17 mouse cellular contexts compared by ENCODE assay signal in genomic region chr7:94180027-94180426, GRCm38 (mm10).
A peak's percentile ranks its signal among the peaks of the same experiment; 100 is the strongest.
DNase-seq lines count a peak whose midpoint lies in the region; ATAC-seq and TF ChIP-seq lines count a peak whose summit lies in the region.
"Had no signal": no experiment of that assay in that cellular context is flagged by ENCODE, and none has a peak within 500 bp of the region (broad histone marks: within the 10 kb centered on the region; RNA-seq: fewer than 3 reads in every experiment).

No protein-coding gene starts in this region.

- H3K9ac ChIP-seq in kidney, postnatal 0 days (ENCODE audit: low read depth, low read length) = no peak overlapping the region
- H3K9ac ChIP-seq in kidney, embryonic 14.5 days (ENCODE audit: low read depth, low read length) = no peak overlapping the region
- H3K9ac ChIP-seq: embryonic facial prominence, embryonic 13.5 days; intestine, embryonic 15.5 days; stomach, embryonic 15.5 days had no signal

- H3K9me3 ChIP-seq in kidney, postnatal 0 days (replicated peaks; ENCODE audit: low read length) = no peaks in the 10 kb centered on the region
- no peaks in the 10 kb centered on the region for H3K9me3 ChIP-seq in kidney, embryonic 14.5 days (ENCODE audit: control insufficient read depth, low read length)
- H3K9me3 ChIP-seq in limb, embryonic 10.5 days (replicated peaks) = no peaks in the 10 kb centered on the region
- H3K9me3 ChIP-seq: embryonic facial prominence, embryonic 13.5 days; hindbrain, embryonic 10.5 days; intestine, embryonic 15.5 days; stomach, embryonic 15.5 days had no signal

- H3K4me2 ChIP-seq in kidney, postnatal 0 days (ENCODE audit: low read length) = no peak overlapping the region
- H3K4me2 ChIP-seq in kidney, embryonic 14.5 days (replicated peaks; ENCODE audit: low read depth, low read length) = no peak overlapping the region
- H3K4me2 ChIP-seq: embryonic facial prominence, embryonic 13.5 days; intestine, embryonic 15.5 days; stomach, embryonic 15.5 days had no signal

- no peaks in the 10 kb centered on the region for H3K4me1 ChIP-seq in kidney, postnatal 0 days (replicated peaks; ENCODE audit: insufficient read depth, low read length)
- H3K4me1 ChIP-seq in kidney, embryonic 14.5 days (ENCODE audit: control insufficient read depth, insufficient read depth, low read length) = no peaks in the 10 kb centered on the region
- H3K4me1 ChIP-seq in limb, embryonic 10.5 days = no peaks in the 10 kb centered on the region
- H3K4me1 ChIP-seq: embryonic facial prominence, embryonic 13.5 days; hindbrain, embryonic 10.5 days; intestine, embryonic 15.5 days; stomach, embryonic 15.5 days had no signal

- H3K27ac ChIP-seq in kidney, postnatal 0 days = no peak overlapping the region
- H3K27ac ChIP-seq in kidney, embryonic 14.5 days (ENCODE audit: low read depth, low read length) = no peak overlapping the region
- no peak overlapping the region for H3K27ac ChIP-seq in limb, embryonic 10.5 days
- H3K27ac ChIP-seq: embryonic facial prominence, embryonic 13.5 days; hindbrain, embryonic 10.5 days; intestine, embryonic 15.5 days; stomach, embryonic 15.5 days had no signal

- no peak for ATAC-seq in kidney, postnatal 0 days (replicated peaks; ENCODE audit: low FRiP score, low read depth)
- no peak for ATAC-seq in kidney, embryonic 14.5 days (ENCODE audit: low FRiP score, low TSS enrichment)
- ATAC-seq: intestine, embryonic 15.5 days had no signal

- H3K36me3 ChIP-seq in kidney, postnatal 0 days (ENCODE audit: insufficient read depth, low read length) = no peaks in the 10 kb centered on the region
- H3K36me3 ChIP-seq in kidney, embryonic 14.5 days (ENCODE audit: control insufficient read depth, insufficient read depth, low read length) = no peaks in the 10 kb centered on the region
- no peaks in the 10 kb centered on the region for H3K36me3 ChIP-seq in limb, embryonic 10.5 days
- H3K36me3 ChIP-seq: embryonic facial prominence, embryonic 13.5 days; hindbrain, embryonic 10.5 days; intestine, embryonic 15.5 days; stomach, embryonic 15.5 days had no signal

- H3K4me3 ChIP-seq in kidney, postnatal 0 days (replicated peaks; ENCODE audit: low read depth, low read length) = no peak overlapping the region
- H3K4me3 ChIP-seq in kidney, embryonic 14.5 days (ENCODE audit: low read length) = no peak overlapping the region
- no peak overlapping the region for H3K4me3 ChIP-seq in limb, embryonic 10.5 days
- H3K4me3 ChIP-seq: embryonic facial prominence, embryonic 13.5 days; hindbrain, embryonic 10.5 days; intestine, embryonic 15.5 days; stomach, embryonic 15.5 days had no signal

- H3K27me3 ChIP-seq in kidney, postnatal 0 days (ENCODE audit: insufficient read depth, low read length) = no peaks in the 10 kb centered on the region
- H3K27me3 ChIP-seq in kidney, embryonic 14.5 days (ENCODE audit: control insufficient read depth, insufficient read depth, low read length) = no peaks in the 10 kb centered on the region
- no peaks in the 10 kb centered on the region for H3K27me3 ChIP-seq in limb, embryonic 10.5 days (ENCODE audit: low read depth, poor library complexity, severe bottlenecking)
- H3K27me3 ChIP-seq: embryonic facial prominence, embryonic 13.5 days; intestine, embryonic 15.5 days; stomach, embryonic 15.5 days had no signal

- TF ChIP-seq CTCF in kidney, postnatal 0 days (IDR thresholded peaks at IDR 0.05; ENCODE audit: low read depth) = peak; percentile 27; the same call in 1 of the 2 replicates

- WGBS in kidney, postnatal 0 days = 73% methylated on average over 2 of the region's 2 CpGs
- WGBS in kidney, embryonic 14.5 days = 89% methylated on average over 2 of the region's 2 CpGs
- WGBS in limb, embryonic 10.5 days = 69% methylated on average over 2 of the region's 2 CpGs

- peak; percentile 4 to 16 for DNase-seq in cerebellum, postnatal 10 days
- DNase-seq in cerebellum, adult 18-20 months = no peak
- no peak for DNase-seq in kidney, postnatal 0 days (ENCODE audit: low spot score)
- peak; percentile 15 to 17 for DNase-seq in right cerebral cortex, postnatal 10 days (ENCODE audit: low spot score in 2 of 2)
- no peak for DNase-seq in right cerebral cortex, postnatal 4 days
- no peak for DNase-seq in natural killer cell, adult 2 months (ENCODE audit: low spot score in 2 of 2)
- DNase-seq in limb, embryonic 10.5 days (ENCODE audit: low spot score) = no peak
- DNase-seq: cerebellum, postnatal 25 days; gastrocnemius, postnatal 25 days; kidney, postnatal 10 days; layer of hippocampus, adult 9-11 months; lung, adult 18-20 months had no signal

Comparison
In these comparisons a context has a peak if more than half of its experiments do, and no peak if none do; other contexts are left out.
1. DNase-seq: peak in cerebellum, postnatal 10 days (2 of 2) and right cerebral cortex, postnatal 10 days (2 of 2); none in cerebellum, adult 18-20 months (0 of 2), kidney, postnatal 0 days (single experiment), right cerebral cortex, postnatal 4 days (single experiment), natural killer cell, adult 2 months (0 of 2) and limb, embryonic 10.5 days (single experiment).